Mouse (Mus musculus) MEL (cell line): ENCODE data around the gene Tent4a. TPM values are rescaled to one million over a fixed set of nuclear protein-coding genes. Genes with fewer than 3 reads are reported as not detected.

ENCODE experiments used
- DNase-seq: peaks from one replicate; pipeline ENCODE4 v3.0.0; 2011; ENCODE audit warnings: low read depth, low spot score
- H3K27ac ChIP-seq: 2 replicates; pipeline ENCODE4 v1.5.1; 2012; ENCODE audit warnings: low read depth, mild to moderate bottlenecking, control low read depth, low read length, moderate library complexity; ENCODE audit not compliant: control insufficient read depth
- H3K27me3 ChIP-seq, 2 experiments: fragments of 150-350 bp in 1 of 2; sonication (generic) in 1 of 2; 2 replicates each; pipeline ENCODE4 v1.6.1; 2012; ENCODE audit warnings: low read length in 2 of 2, mild to moderate bottlenecking in 2 of 2, improper control_type of control experiment in 1 of 2, moderate library complexity in 1 of 2; ENCODE audit not compliant: insufficient read depth in 2 of 2, control insufficient read depth in 1 of 2
- H3K36me3 ChIP-seq, 2 experiments: 2 replicates each; pipeline ENCODE4 v1.6.1; 2012 to 2014; ENCODE audit warnings: low read length in 2 of 2, improper control_type of control experiment in 1 of 2, inconsistent platforms in 1 of 2, mild to moderate bottlenecking in 1 of 2; ENCODE audit not compliant: insufficient read depth in 2 of 2, control insufficient read depth in 1 of 2
- H3K4me1 ChIP-seq, 2 experiments: fragments of 150-350 bp in 1 of 2; sonication (generic) in 1 of 2; 2 replicates each; pipeline ENCODE4 v1.6.1; 2012; ENCODE audit warnings: low read length in 2 of 2, improper control_type of control experiment in 1 of 2, mild to moderate bottlenecking in 1 of 2; ENCODE audit not compliant: insufficient read depth in 2 of 2, control insufficient read depth in 1 of 2
- H3K4me3 ChIP-seq, 2 experiments: fragments of 150-350 bp in 1 of 2; sonication (generic) in 1 of 2; 2 replicates each; pipeline ENCODE4 v1.5.1; 2012; ENCODE audit warnings: low read depth in 2 of 2, low read length in 2 of 2, mild to moderate bottlenecking in 2 of 2, moderate library complexity in 2 of 2, control low read depth in 1 of 2, improper control_type of control experiment in 1 of 2; ENCODE audit not compliant: control insufficient read depth in 1 of 2, insufficient read depth in 1 of 2
- H3K79me2 ChIP-seq: 2 replicates; pipeline ENCODE4 v1.6.1; 2012; ENCODE audit warnings: mild to moderate bottlenecking, low read length, moderate library complexity; ENCODE audit not compliant: control insufficient read depth, poor library complexity, insufficient read depth
- H3K9ac ChIP-seq: 2 replicates; pipeline ENCODE4 v1.6.1; 2012; ENCODE audit warnings: low read depth, mild to moderate bottlenecking, control low read depth, low read length, moderate library complexity; ENCODE audit not compliant: control insufficient read depth, poor library complexity, severe bottlenecking
- H3K9me3 ChIP-seq: fragments of 150-350 bp; sonication (generic); replicated peaks from 2 replicates; pipeline ENCODE4 v1.6.1; 2012; ENCODE audit warnings: mild to moderate bottlenecking, low read length, improper control_type of control experiment, moderate library complexity; ENCODE audit not compliant: insufficient read depth
- BHLHE40 ChIP-seq: IDR thresholded peaks from 2 replicates; pipeline ENCODE4 v1.6.1; 2012; ENCODE audit warnings: low read depth, mild to moderate bottlenecking, inconsistent platforms, low read length, improper control_type of control experiment, borderline replicate concordance
- CHD1 ChIP-seq: IDR thresholded peaks from 2 replicates; pipeline ENCODE4 v1.6.1; 2012; ENCODE audit warnings: low read depth, mild to moderate bottlenecking, inconsistent platforms, low read length, improper control_type of control experiment
- CHD2 ChIP-seq: IDR thresholded peaks from 2 replicates; pipeline ENCODE4 v1.6.1; 2011; ENCODE audit warnings: low read length, improper control_type of control experiment
- CTCF ChIP-seq, 3 experiments: IDR thresholded peaks in 2 of 3; conservative IDR thresholded peaks in 1 of 3; 2 replicates each; pipeline ENCODE4 v1.5.1; 2011 to 2012; ENCODE audit warnings: low read length in 3 of 3, low read depth in 2 of 3, mild to moderate bottlenecking in 2 of 3, improper control_type of control experiment in 1 of 3, inconsistent platforms in 1 of 3, mixed read lengths in 1 of 3, moderate library complexity in 1 of 3; ENCODE audit not compliant: control insufficient read depth in 1 of 3, insufficient read depth in 1 of 3, poor library complexity in 1 of 3, severe bottlenecking in 1 of 3
- E2F4 ChIP-seq: IDR thresholded peaks from 2 replicates; pipeline ENCODE4 v1.6.1; 2011; ENCODE audit warnings: low read depth, low read length, improper control_type of control experiment, borderline replicate concordance
- ELF1 ChIP-seq: IDR thresholded peaks from 2 replicates; pipeline ENCODE4 v1.6.1; 2014; ENCODE audit warnings: low read depth, mild to moderate bottlenecking, inconsistent platforms, low read length, improper control_type of control experiment, moderate library complexity
- EP300 ChIP-seq, 2 experiments: IDR thresholded peaks; 2 replicates each; pipeline ENCODE4 v1.6.1; 2011; ENCODE audit warnings: improper control_type of control experiment in 2 of 2, low read length in 2 of 2, low read depth in 1 of 2, mild to moderate bottlenecking in 1 of 2
- ETS1 ChIP-seq: IDR thresholded peaks from 2 replicates; pipeline ENCODE4 v1.6.1; 2012; ENCODE audit warnings: low read depth, mild to moderate bottlenecking, inconsistent platforms, low read length, improper control_type of control experiment, moderate library complexity
- GATA1 ChIP-seq: IDR thresholded peaks from 2 replicates; pipeline ENCODE4 v1.6.1; 2011; ENCODE audit warnings: low read depth, low read length, improper control_type of control experiment
- HCFC1 ChIP-seq: IDR thresholded peaks from 2 replicates; pipeline ENCODE4 v1.6.1; 2012; ENCODE audit warnings: low read depth, mild to moderate bottlenecking, inconsistent platforms, low read length, improper control_type of control experiment, moderate library complexity
- MEF2A ChIP-seq: IDR thresholded peaks from 2 replicates; pipeline ENCODE4 v1.6.1; 2014; ENCODE audit warnings: low read depth, mild to moderate bottlenecking, inconsistent platforms, low read length, improper control_type of control experiment; ENCODE audit not compliant: poor library complexity, insufficient replicate concordance, severe bottlenecking; ENCODE audit errors: extremely low read depth
- NELFE ChIP-seq: IDR thresholded peaks from 2 replicates; pipeline ENCODE4 v1.6.1; 2011; ENCODE audit warnings: low read depth, low read length, improper control_type of control experiment
- POLR2A ChIP-seq, 2 experiments: IDR thresholded peaks; 2 replicates each; pipeline ENCODE4 v1.6.1; 2011 to 2012; ENCODE audit warnings: low read length in 2 of 2, mild to moderate bottlenecking in 2 of 2, control low read depth in 1 of 2, improper control_type of control experiment in 1 of 2, low read depth in 1 of 2, moderate library complexity in 1 of 2; ENCODE audit not compliant: control insufficient read depth in 1 of 2, insufficient read depth in 1 of 2, poor library complexity in 1 of 2
- RAD21 ChIP-seq: IDR thresholded peaks from 2 replicates; pipeline ENCODE4 v1.6.1; 2011; ENCODE audit warnings: mild to moderate bottlenecking, low read depth, low read length, improper control_type of control experiment
- RCOR1 ChIP-seq: IDR thresholded peaks from 2 replicates; pipeline ENCODE4 v1.6.1; 2012; ENCODE audit warnings: low read depth, mild to moderate bottlenecking, inconsistent platforms, low read length, improper control_type of control experiment
- SIN3A ChIP-seq: IDR thresholded peaks from 2 replicates; pipeline ENCODE4 v1.6.1; 2012; ENCODE audit warnings: low read length, improper control_type of control experiment, inconsistent platforms
- SMC3 ChIP-seq: IDR thresholded peaks from 2 replicates; pipeline ENCODE4 v1.6.1; 2011; ENCODE audit warnings: low read depth, low read length, improper control_type of control experiment
- TAL1 ChIP-seq: IDR thresholded peaks from 2 replicates; pipeline ENCODE4 v1.6.1; 2012; ENCODE audit warnings: mild to moderate bottlenecking, inconsistent platforms, low read length, moderate library complexity, mixed read lengths
- TBP ChIP-seq: IDR thresholded peaks from 2 replicates; pipeline ENCODE4 v1.8.0; 2011; ENCODE audit warnings: low read depth, low read length, improper control_type of control experiment
- ZMIZ1 ChIP-seq: IDR thresholded peaks from 2 replicates; pipeline ENCODE4 v1.6.1; 2012; ENCODE audit warnings: low read depth, mild to moderate bottlenecking, inconsistent platforms, low read length, improper control_type of control experiment, moderate library complexity
- polyA plus RNA-seq, 2 experiments: library from polyadenylated mRNA; stranded (reverse) in 1 of 2; unstranded in 1 of 2; fragments of >175 nt in 1 of 2; fragments of >200 nt in 1 of 2; gene quantifications; 2 replicates each; pipeline versions ENCODE4 v1.2.1 to v1.2.4; 2012; ENCODE audit warnings: low replicate concordance in 2 of 2, low read depth in 1 of 2; ENCODE audit not compliant: insufficient read length in 2 of 2, insufficient read depth in 1 of 2, missing spikeins in 1 of 2
- total RNA-seq: library from RNA; depleted of rRNA; stranded (reverse); fragments of 300-350 nt; gene quantifications from 2 replicates; pipeline ENCODE4 v1.2.3, GENCODE M21; 2012

Tent4a gene
- total and polyA plus RNA-seq, 3 experiments: 12.2 to 18.4 TPM; not detected in 1

DNA sequence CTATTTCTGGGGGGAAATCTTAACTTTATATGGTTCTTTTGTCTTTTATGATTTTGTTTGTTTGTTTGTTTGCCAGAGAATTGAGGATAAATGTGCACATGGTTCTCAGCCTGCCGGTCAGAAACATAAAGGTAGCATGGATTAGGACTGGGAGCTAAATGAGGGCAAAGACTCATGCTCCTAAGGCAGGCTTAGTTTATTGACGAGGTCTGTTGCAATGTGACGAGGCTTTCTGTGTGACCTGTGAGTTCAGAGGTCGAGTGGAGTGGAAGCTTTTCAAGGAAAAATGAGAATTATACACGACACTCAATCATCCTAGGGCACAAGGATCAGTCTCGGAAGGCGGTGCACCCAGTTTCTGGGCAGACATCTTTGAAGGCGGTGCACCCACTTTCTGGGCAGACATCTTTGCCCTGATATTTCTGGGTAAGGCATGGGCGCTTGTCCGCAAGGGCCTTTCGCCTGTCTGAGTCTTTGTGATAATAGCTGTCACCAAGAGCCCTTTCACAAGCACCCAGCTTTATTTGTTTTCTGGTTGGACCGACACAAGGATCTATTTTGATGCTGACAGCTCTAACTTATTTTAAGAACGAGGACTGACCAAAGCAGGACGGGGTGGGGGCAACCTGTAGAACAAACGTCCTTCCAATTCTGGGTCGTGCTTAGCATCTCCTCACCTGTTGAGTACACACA is 13.2 kb upstream of the Tent4a start:
- Histone ChIP-seq H3K4me1 (no peaks in the 10 kb centered on the region), H3K36me3 (no peaks in the 10 kb centered on the region), H3K4me3 (no peak overlapping the region), H3K27ac (no peak overlapping the region), H3K79me2 (no peaks in the 10 kb centered on the region), H3K27me3 (peaks cover 0 to 1% of the 10 kb centered on the region in 2 experiments; a peak in 1 of 4 replicates), H3K9ac (no peak overlapping the region), H3K9me3 (no peaks in the 10 kb centered on the region)
- no peak for DNase-seq
- no peak for TF ChIP-seq HCFC1
- TF ChIP-seq RCOR1: no peak
- TF ChIP-seq EP300 (IDR thresholded peaks at IDR 0.05; ENCODE audit: low read depth in 1 of 2, low read length in 2 of 2): no peak
- no peak for TF ChIP-seq CHD2
- TF ChIP-seq ETS1: no peak
- TF ChIP-seq ELF1: no peak
- no peak for TF ChIP-seq POLR2A (IDR thresholded peaks at IDR 0.05; ENCODE audit: control insufficient read depth in 1 of 2, insufficient read depth in 1 of 2, low read depth in 1 of 2, low read length in 2 of 2, poor library complexity in 1 of 2)
- TF ChIP-seq MEF2A: no peak
- no peak for TF ChIP-seq CHD1
- no peak for TF ChIP-seq BHLHE40
- TF ChIP-seq TBP: no peak
- no peak for TF ChIP-seq TAL1
- no peak for TF ChIP-seq E2F4
- TF ChIP-seq GATA1: no peak
- no peak for TF ChIP-seq SIN3A
- TF ChIP-seq ZMIZ1: no peak
- TF ChIP-seq SMC3: no peak
- TF ChIP-seq NELFE: no peak

DNA sequence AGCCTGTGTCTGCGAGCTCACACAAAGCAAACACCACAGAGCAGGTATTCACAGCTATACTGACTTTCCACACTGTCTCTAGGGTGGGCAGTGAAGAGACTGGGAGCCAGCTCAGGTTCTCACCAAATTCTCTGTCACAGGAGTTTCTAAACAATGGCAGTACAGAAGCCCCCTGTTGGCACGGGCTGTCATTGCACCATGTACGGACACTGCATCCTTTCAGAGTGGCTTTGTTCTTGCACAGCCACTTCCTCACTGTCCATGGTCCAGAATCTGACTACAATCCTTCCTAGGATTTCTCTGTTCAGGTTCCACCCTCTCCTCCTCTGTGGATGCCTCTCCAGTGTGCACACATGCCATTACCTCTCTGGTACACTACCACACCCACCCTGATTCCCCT is 10.6 kb upstream of the Tent4a start:
- TF ChIP-seq CHD2 (no peak), SMC3 (peak; percentile 49), RAD21 (peak; percentile 34), CTCF (IDR thresholded peaks at IDR 0.05 in 2 of 3, conservative IDR thresholded peaks at IDR 0.05 in 1 of 3; ENCODE audit: control insufficient read depth in 1 of 3, insufficient read depth in 1 of 3, low read depth in 2 of 3, low read length in 3 of 3, poor library complexity in 1 of 3, severe bottlenecking in 1 of 3) (peak; percentile 60 to 73 (median 62))
- peak; percentile 71 for DNase-seq

More for the DNA sequence above, 10.6 kb upstream of the Tent4a start:
- H3K27me3 ChIP-seq: peaks cover 0 to 1% of the 10 kb centered on the region in 2 experiments; a peak in 1 of 4 replicates
- no peak overlapping the region for H3K27ac ChIP-seq
- H3K4me3 ChIP-seq: no peak overlapping the region
- no peaks in the 10 kb centered on the region for H3K9me3 ChIP-seq
- no peaks in the 10 kb centered on the region for H3K4me1 ChIP-seq
- no peak overlapping the region for H3K9ac ChIP-seq
- H3K79me2 ChIP-seq: no peaks in the 10 kb centered on the region
- no peaks in the 10 kb centered on the region; a peak in 1 of 4 replicates for H3K36me3 ChIP-seq
